Mouse (Mus musculus) megakaryocyte, embryonic 14.5 days (primary cell): Measurements from ENCODE around the gene Slc8b1. TPM values are rescaled to one million over a fixed set of nuclear protein-coding genes. Genes with fewer than 3 reads are reported as not detected.

Experiments used
- H3K27me3 ChIP-seq: replicated peaks from 2 replicates; pipeline ENCODE3; 2012; ENCODE audit warnings: inconsistent platforms
- H3K36me3 ChIP-seq: replicated peaks from 2 replicates; pipeline ENCODE3; 2012; ENCODE audit warnings: low read length, inconsistent platforms, mixed read lengths
- H3K4me1 ChIP-seq: 2 replicates; pipeline ENCODE4 v1.6.1; 2012; ENCODE audit warnings: inconsistent platforms
- H3K4me3 ChIP-seq: replicated peaks from 2 replicates; pipeline ENCODE3; 2012; ENCODE audit warnings: moderate library complexity, mild to moderate bottlenecking, inconsistent platforms
- H3K9me3 ChIP-seq: 2 replicates; pipeline ENCODE4 v1.6.1; 2012; ENCODE audit warnings: inconsistent platforms
- FLI1 ChIP-seq: IDR thresholded peaks from 2 replicates; pipeline ENCODE4 v1.6.1; 2012; ENCODE audit warnings: low read length, inconsistent platforms, mixed read lengths
- GATA1 ChIP-seq: IDR thresholded peaks from 3 replicates; pipeline ENCODE4 v1.6.1; 2012; ENCODE audit warnings: mixed read lengths, low read length, inconsistent platforms, borderline replicate concordance
- polyA plus RNA-seq: library from polyadenylated mRNA; stranded (reverse); fragments of >175 nt; gene quantifications from 2 replicates; pipeline ENCODE4 v1.2.3, GENCODE M21; 2012; ENCODE audit warnings: low replicate concordance; ENCODE audit not compliant: insufficient read depth

The Slc8b1 gene
- polyA plus RNA-seq, 1 experiment = 5.3 TPM

- peaks cover 73% of the 10 kb centered on the region for H3K27me3 ChIP-seq
- TF ChIP-seq GATA1 (no peak), FLI1 (no peak)
- peaks cover 8% of the 10 kb centered on the region for H3K9me3 ChIP-seq
- no peak overlapping the region for H3K4me3 ChIP-seq
- no peaks in the 10 kb centered on the region for H3K36me3 ChIP-seq
- peaks cover 17% of the 10 kb centered on the region for H3K4me1 ChIP-seq
These were observed 37.6 kb upstream of the Slc8b1 start for GRCm38 (mm10) chr5:120473361-120473760.

- TF ChIP-seq GATA1 = no peak
- TF ChIP-seq FLI1 = no peak
- H3K4me3 ChIP-seq = no peak overlapping the region
- H3K4me1 ChIP-seq = peaks cover 13% of the 10 kb centered on the region
- no peaks in the 10 kb centered on the region for H3K36me3 ChIP-seq
- H3K9me3 ChIP-seq = 0 out of 2 replicates have a peak, but pooled peaks cover 5% of the 10 kb centered on the region
- H3K27me3 ChIP-seq = peaks cover 80% of the 10 kb centered on the region
These were observed 35.1 kb upstream of the Slc8b1 start for GRCm38 (mm10) chr5:120475861-120476260.

- peaks cover 82% of the 10 kb centered on the region for H3K27me3 ChIP-seq
These were observed 34.7 kb upstream of the Slc8b1 start, which contains the start of gene Sds for GRCm38 (mm10) chr5:120476296-120476695. TSS of gene Sds (plus strand) at chr5:120476526.

GRCm38 (mm10) chr5:120477993-120478392 is 33.0 kb upstream of the Slc8b1 start:
- H3K27me3 ChIP-seq = peaks cover 76% of the 10 kb centered on the region
- no peak overlapping the region for H3K4me3 ChIP-seq
- 0 out of 2 replicates have a peak, but pooled peaks cover 5% of the 10 kb centered on the region for H3K9me3 ChIP-seq
- no peaks in the 10 kb centered on the region for H3K36me3 ChIP-seq
- H3K4me1 ChIP-seq = peaks cover 14% of the 10 kb centered on the region
- no peak for TF ChIP-seq FLI1
- no peak for TF ChIP-seq GATA1

More at GRCm38 (mm10) chr5:120476296-120476695, 34.7 kb upstream of the Slc8b1 start, which contains the start of gene Sds:
- Histone ChIP-seq H3K9me3 (0 out of 2 replicates have a peak, but pooled peaks cover 5% of the 10 kb centered on the region), H3K36me3 (no peaks in the 10 kb centered on the region), H3K4me3 (no peak within 1 kb of the TSS), H3K4me1 (peaks cover 12% of the 10 kb centered on the region)
- no peak for TF ChIP-seq FLI1
- TF ChIP-seq GATA1 = no peak

GRCm38 (mm10) chr5:120479538-120479937 is 31.4 kb upstream of the Slc8b1 start:
- Histone ChIP-seq H3K36me3 (peaks cover 7% of the 10 kb centered on the region), H3K27me3 (peaks cover 65% of the 10 kb centered on the region), H3K9me3 (0 out of 2 replicates have a peak, but pooled peaks cover 5% of the 10 kb centered on the region), H3K4me3 (no peak overlapping the region), H3K4me1 (peaks cover 14% of the 10 kb centered on the region)
- TF ChIP-seq GATA1 = no peak
- no peak for TF ChIP-seq FLI1

- no peak for TF ChIP-seq FLI1
- TF ChIP-seq GATA1 = no peak
- peaks cover 52% of the 10 kb centered on the region for H3K27me3 ChIP-seq
- H3K4me3 ChIP-seq = no peak overlapping the region
- 0 out of 2 replicates have a peak, but pooled peaks cover 5% of the 10 kb centered on the region for H3K9me3 ChIP-seq
- peaks cover 11% of the 10 kb centered on the region for H3K4me1 ChIP-seq
- peaks cover 24% of the 10 kb centered on the region for H3K36me3 ChIP-seq
These were observed 29.8 kb upstream of the Slc8b1 start for GRCm38 (mm10) chr5:120481205-120481604.

GRCm38 (mm10) chr5:120483399-120483798 is 27.6 kb upstream of the Slc8b1 start:
- Histone ChIP-seq H3K9me3 (0 out of 2 replicates have a peak, but pooled peaks cover 5% of the 10 kb centered on the region), H3K27me3 (peaks cover 32% of the 10 kb centered on the region), H3K36me3 (peaks cover 46% of the 10 kb centered on the region), H3K4me3 (no peak overlapping the region), H3K4me1 (peaks cover 7% of the 10 kb centered on the region; the same call in 1 of the 2 replicates)
- TF ChIP-seq FLI1 (no peak), GATA1 (no peak)

GRCm38 (mm10) chr5:120487844-120488243 is 23.1 kb upstream of the Slc8b1 start:
- H3K36me3 ChIP-seq = peaks cover 77% of the 10 kb centered on the region
- TF ChIP-seq FLI1 (no peak), GATA1 (no peak)
- H3K27me3 ChIP-seq = no peaks in the 10 kb centered on the region
- no peaks in the 10 kb centered on the region for H3K4me1 ChIP-seq
- H3K4me3 ChIP-seq = no peak overlapping the region
- H3K9me3 ChIP-seq = no peaks in the 10 kb centered on the region

GRCm38 (mm10) chr5:120490679-120491192 is 20.2 kb upstream of the Slc8b1 start:
- Histone ChIP-seq H3K36me3 (peaks cover 86% of the 10 kb centered on the region), H3K9me3 (no peaks in the 10 kb centered on the region), H3K27me3 (peaks cover 2% of the 10 kb centered on the region), H3K4me3 (no peak overlapping the region), H3K4me1 (no peaks in the 10 kb centered on the region; the same call in 1 of the 2 replicates)
- TF ChIP-seq GATA1 (no peak), FLI1 (no peak)

GRCm38 (mm10) chr5:120492437-120492836 is 18.5 kb upstream of the Slc8b1 start:
- Histone ChIP-seq H3K4me1 (no peaks in the 10 kb centered on the region; the same call in 1 of the 2 replicates), H3K4me3 (no peak overlapping the region), H3K27me3 (peaks cover 2% of the 10 kb centered on the region), H3K36me3 (peaks cover 82% of the 10 kb centered on the region), H3K9me3 (no peaks in the 10 kb centered on the region)
- TF ChIP-seq FLI1 (no peak), GATA1 (no peak)

- TF ChIP-seq GATA1 (no peak), FLI1 (no peak)
- H3K36me3 ChIP-seq = peaks cover 76% of the 10 kb centered on the region
- H3K27me3 ChIP-seq = peaks cover 2% of the 10 kb centered on the region
- no peaks in the 10 kb centered on the region for H3K9me3 ChIP-seq
- no peaks in the 10 kb centered on the region; the same call in 1 of the 2 replicates for H3K4me1 ChIP-seq
- H3K4me3 ChIP-seq = peak overlapping the region; percentile 20
These were observed 17.5 kb upstream of the Slc8b1 start for GRCm38 (mm10) chr5:120493440-120493839.
